Mouse (Mus musculus): Measurements from ENCODE around the gene Limk1. TPM values are rescaled to one million over a fixed set of nuclear protein-coding genes. Genes with fewer than 3 reads are reported as not detected.

Gene Limk1
- 10 to 100 TPM; 17.4 to 28.1 TPM for polyA plus RNA-seq (2017; shearing (Covaris generic))

DNA sequence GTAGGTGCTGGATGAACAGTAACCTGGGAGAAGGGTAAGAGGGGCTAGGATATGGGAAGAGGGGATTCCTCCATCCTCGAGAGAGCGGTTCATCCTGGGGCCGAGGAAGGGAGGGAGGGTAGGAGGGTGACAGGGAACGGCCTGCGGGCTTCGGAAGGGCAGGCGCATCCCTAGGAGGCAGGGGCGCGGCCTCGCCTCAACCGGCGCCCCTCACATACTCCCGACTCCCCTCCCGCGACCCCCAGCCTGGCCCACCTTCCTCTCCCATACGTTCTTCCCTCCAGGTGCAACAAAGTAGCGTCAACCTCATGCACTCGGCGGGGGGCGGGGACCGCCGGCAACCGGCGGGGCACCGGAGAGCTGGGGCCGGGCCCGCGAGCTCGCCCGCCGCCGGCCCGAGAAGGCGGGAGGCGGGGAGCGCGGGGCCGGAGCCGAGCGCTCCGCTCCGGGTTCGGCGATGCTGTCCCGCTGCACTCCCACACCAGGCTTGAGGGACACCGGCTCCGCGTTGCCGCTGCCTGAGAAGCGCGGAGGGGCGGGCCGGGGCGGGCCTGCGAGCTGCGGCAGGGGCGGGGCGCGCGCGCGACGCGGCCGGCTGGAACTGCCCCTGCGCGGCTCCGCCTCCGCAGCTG lies at the start of gene Limk1:
Gene Limk1, minus strand, starts transcription at position 513 of the 632 bp plus-strand sequence.

GRCm38 (mm10) chr5:134639269-134639682 lies 49.1 kb downstream of the Limk1 start, which contains the start of gene Eif4h:
Gene Eif4h (minus strand): TSS chr5:134639490.

DNA sequence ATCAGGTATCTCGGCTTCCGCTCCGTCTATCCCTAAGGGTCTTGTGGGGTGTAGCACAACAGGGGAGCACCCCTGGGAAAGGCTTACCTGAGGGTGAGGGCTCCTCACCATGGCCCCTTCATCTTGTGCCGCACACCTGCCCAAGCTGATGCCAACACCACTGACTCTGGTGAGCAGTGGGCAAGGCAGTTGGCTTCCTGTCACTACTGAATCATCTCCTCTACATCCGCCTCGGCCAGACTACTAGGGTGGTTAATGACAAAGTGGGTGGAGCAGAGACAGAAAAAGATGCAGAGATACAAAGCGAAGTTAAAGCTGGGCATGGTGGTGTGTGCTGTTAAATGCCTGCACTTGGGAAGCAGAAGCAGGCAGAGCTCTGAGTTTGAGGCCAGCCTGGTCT lies 73.6 kb downstream of the Limk1 start, which contains the start of gene Lat2:
Gene Lat2, minus strand, starts transcription at position 224 of the 400 bp plus-strand sequence.

Other genes starting within 250 kb of the Limk1 start
- 10 to 100 TPM; 16.5 to 17.4 TPM for gene Gtf2ird1, start 231.9 kb downstream of the Limk1 start, polyA plus RNA-seq (2017; shearing (Covaris generic))
- gene Clip2, start 136.2 kb downstream of the Limk1 start, polyA plus RNA-seq (2017; shearing (Covaris generic)): 1 to 10 TPM; 1.7 to 2.4 TPM
- gene Syna, start 128.4 kb downstream of the Limk1 start, polyA plus RNA-seq (2017; shearing (Covaris generic)): not detected
- 100 to 1,000 TPM; 159 to 188 TPM for gene Rfc2, start 107.2 kb downstream of the Limk1 start, polyA plus RNA-seq (2017; shearing (Covaris generic))
- 1 to 10 TPM; 9.0 to 9.7 TPM for gene Lat2, start 73.6 kb downstream of the Limk1 start, polyA plus RNA-seq (2017; shearing (Covaris generic))
- 100 to 1,000 TPM; 227 to 229 TPM for gene Eif4h, start 49.1 kb downstream of the Limk1 start, polyA plus RNA-seq (2017; shearing (Covaris generic))
- gene Eln, start 58.7 kb upstream of the Limk1 start, polyA plus RNA-seq (2017; shearing (Covaris generic)): under 1 TPM; 0.19 to 0.37 TPM
- gene Tmem270, start 218.1 kb upstream of the Limk1 start, polyA plus RNA-seq (2017; shearing (Covaris generic)): not detected
- not detected for gene Cldn13, start 226.9 kb upstream of the Limk1 start, polyA plus RNA-seq (2017; shearing (Covaris generic))
- gene Mettl27, start 243.8 kb upstream of the Limk1 start, polyA plus RNA-seq (2017; shearing (Covaris generic)): 10 to 100 TPM in 1 of 2 experiments, 1 to 10 TPM in 1; 8.9 to 11.3 TPM

Measured in inflammation-experienced regulatory T-cells (primary cell).